Mouse (Mus musculus): ENCODE measurements around the gene Fam217b.

Fam217b gene

DNA sequence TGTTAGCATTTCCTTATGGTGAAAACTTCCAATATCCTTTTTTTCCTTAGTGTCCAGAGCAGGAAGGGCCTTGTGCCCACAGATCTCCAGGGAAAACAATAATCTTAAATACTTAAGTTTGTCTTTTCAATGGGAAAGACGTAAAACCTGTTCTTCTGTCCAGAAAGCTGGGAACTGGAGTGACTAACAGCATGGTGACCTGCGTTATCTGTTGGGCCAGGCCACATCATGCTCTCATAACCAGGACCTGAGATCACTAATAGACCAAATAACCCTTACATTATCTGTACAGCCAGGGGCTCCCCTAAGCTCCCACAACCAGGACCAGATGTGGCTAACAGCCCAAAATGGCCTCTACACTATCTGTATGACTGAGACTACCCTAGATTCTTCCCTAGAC lies 19.6 kb downstream of the Fam217b start:
- DNase-seq (ENCODE audit: extremely low spot score, low read depth, low spot score): no peak

DNA sequence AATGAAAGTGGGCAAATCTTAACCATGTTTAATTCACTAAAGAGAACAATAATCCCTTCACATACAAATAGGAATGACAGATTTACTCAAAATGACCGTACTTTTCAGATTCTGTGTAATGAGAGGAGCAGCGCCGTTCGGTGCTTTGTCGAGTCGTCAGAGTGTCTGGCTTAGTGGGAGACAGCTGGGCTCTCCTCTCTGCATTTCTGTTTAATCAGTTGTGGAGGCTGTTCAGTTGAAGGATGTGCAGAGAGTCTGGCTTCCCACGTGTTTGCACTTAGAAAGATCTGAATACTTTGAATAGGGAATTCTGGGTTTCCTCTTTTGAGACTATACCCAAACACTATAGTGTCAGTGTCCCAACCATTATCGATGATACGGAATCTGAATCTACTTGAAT lies 23.0 kb downstream of the Fam217b start:
- no peak for DNase-seq (ENCODE audit: extremely low spot score, low read depth, low spot score)

DNA sequence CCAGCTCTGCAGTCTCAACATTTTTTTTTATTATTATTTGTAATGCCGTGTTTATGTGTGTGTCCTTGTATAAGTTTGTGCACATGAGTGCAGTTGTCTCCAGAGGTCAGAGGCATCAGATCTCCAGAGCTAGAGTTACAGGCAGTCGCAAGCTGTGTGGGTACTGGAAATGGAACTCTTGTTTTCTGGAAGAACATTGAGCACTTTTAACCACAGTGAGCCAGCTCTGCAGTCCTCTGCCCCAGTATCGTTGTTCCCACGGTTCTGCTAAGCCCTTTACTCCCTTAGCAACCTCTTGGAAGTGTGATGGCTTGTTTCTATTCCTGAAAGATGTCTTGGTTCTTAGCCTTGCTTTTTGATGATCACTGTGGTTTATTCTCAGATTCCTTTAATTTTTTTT lies 35.1 kb downstream of the Fam217b start:
- no peak for DNase-seq (ENCODE audit: extremely low spot score, low read depth, low spot score)

DNA sequence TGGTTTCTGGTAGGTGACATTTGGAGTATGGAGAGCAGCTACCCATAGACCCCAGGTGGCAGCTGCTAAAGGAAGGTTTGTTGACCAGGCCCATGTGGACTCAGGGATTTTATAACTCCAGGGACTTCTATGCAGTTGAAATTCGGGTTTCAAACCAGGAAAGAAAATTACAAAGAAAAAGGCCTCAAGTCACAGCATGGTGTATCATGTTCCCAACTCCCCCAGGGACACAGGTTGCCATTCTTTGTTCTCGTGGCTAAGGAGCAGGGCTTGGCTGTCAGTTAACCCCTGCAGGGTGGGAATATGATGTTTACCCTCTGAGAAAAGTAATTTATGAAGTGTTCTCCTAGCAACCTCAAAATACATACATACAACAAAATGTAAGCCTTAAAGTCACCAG lies 35.9 kb downstream of the Fam217b start:
- no peak for DNase-seq (ENCODE audit: extremely low spot score, low read depth, low spot score)

- DNase-seq (ENCODE audit: extremely low spot score, low read depth, low spot score): no peak
Observed at GRCm38 (mm10) chr2:178450961-178451360, 36.6 kb downstream of the Fam217b start.

DNA sequence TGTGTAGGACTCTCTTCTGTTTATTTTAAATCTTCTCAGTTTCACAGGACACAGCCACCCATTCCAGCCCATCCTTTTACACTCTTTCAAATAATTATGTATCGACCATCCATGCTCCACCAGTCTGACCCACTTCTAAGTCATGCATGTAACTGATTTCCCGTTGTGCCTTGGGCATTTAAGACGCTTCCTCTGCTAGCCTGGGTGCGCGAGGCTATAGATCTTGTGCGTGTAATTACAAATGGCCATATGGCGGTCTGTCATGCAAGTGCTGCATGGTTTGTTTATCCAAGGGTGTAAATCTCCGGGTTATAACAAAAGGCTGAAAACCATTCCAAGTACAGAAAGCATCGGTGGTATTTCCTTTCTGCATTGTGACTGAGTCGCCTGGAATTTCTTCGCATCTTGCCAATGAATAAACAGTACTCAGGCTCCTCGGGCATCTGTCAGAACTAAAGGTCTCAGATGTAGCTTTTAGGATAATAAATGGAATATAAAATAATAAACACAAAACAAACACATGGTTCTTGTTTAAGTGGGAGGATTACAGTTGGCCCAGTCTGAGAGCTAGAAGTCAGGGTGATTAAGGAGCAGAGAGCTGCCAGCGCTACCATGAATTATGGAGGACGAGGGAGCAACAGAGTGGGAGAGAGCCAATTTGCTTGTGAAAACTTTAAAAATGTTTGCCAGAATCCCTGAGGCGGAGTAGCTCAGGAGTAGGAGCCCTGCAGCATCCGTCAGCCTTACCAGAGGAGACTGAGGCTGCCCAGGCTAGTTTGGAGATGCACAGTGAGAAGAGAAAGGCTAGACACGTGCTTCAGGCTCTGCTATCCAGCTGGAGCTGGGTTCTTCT lies 40.6 kb downstream of the Fam217b start:
- DNase-seq (ENCODE audit: extremely low spot score, low read depth, low spot score): peak; percentile 58

GRCm38 (mm10) chr2:178457414-178457813 lies 43.1 kb downstream of the Fam217b start:
- DNase-seq (ENCODE audit: extremely low spot score, low read depth, low spot score): no peak

DNA sequence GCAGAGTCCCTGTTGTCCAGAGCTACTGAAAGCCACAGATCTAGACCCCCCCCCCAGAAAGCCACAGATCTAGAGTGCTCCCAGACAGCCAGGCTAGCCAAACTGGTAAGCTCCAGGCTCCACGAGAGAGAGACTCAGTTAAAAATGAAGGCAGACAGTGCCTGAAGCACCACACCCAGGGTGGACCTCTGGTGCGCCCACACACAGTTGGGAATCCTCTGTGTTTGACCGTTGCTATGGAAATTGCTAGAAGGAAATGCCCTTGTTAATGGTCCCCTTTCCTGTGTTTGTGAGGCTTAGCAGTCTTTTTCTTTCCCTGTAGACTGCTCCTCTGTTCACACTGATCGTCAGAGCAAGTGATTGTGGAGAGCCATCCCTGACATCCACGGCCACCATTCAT lies 46.0 kb downstream of the Fam217b start:
- DNase-seq (ENCODE audit: extremely low spot score, low read depth, low spot score): no peak

GRCm38 (mm10) chr2:178471546-178472480 lies 57.5 kb downstream of the Fam217b start:
- DNase-seq (ENCODE audit: extremely low spot score, low read depth, low spot score): no peak

DNA sequence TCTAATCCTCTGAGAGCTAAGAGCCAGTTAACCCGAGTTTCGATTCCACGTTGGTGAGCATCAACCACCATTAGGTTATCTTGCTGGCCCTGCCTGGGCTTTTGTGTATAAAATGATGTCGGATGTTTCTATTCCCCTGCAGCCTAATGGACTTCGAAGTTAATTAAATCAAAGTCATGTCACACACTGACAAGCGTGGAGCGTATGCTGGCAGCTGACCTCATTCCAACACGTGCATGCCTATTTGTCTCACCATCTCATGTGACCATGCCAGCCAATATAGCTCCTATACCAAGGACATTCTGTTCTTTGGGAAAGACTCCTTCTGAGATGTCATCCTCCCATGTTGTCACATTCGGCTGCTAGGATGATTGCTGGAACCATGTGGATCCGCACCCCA lies 59.6 kb downstream of the Fam217b start:
- DNase-seq (ENCODE audit: extremely low spot score, low read depth, low spot score): no peak
